Mouse (Mus musculus): ENCODE results near the gene Jagn1. TPM values are rescaled to one million over a fixed set of nuclear protein-coding genes. Genes with fewer than 3 reads are reported as not detected.

Gene Jagn1
- 95.2 and 106 TPM in 2 replicates for polyA plus RNA-seq (2015; fragmentation: Nextera tagmentation; extraction: Ambion mirVana)

DNA sequence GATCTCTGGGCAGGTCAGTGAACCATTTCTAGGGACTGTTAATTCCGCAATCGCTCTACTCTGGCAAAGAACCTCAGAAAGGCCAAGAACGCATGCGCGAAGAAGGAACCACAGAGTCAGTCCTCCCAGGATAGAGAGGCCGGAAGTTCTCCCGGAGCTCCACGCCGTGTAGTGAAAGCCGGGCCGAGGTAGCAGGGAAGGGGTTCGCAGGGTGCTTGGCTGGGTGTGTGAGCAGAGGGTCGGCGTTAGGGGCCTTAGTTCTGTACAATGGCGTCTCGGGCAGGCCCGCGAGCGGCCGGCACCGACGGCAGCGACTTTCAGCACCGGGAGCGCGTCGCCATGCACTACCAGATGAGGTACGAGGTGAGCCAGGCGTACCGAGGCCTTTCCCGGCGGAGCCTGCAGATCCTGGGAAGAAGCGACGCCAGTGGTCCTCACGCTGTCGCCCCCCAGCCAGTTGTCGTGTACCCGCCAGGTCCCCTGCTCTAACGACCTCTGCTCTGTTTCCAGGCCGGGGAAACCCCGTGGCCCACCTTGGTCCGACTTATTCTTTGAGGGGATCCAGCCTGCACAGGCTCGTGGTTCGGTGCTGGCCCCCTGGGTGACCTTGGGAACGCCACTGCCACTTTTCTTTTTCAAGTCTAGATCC lies at the start of gene Jagn1:
Gene Jagn1 (plus strand): TSS at position 128 of the 649 bp plus-strand sequence.
- ATAC-seq: peak; percentile 96
- Histone ChIP-seq H3K27me3 (replicated peaks; ENCODE audit: control insufficient read depth, insufficient read depth, low read length) (no peaks in the 10 kb centered on the region), H3K4me1 (ENCODE audit: control insufficient read depth, insufficient read depth, low read depth, low read length) (peaks cover 7% of the 10 kb centered on the region), H3K36me3 (ENCODE audit: control insufficient read depth, insufficient read depth, low read length) (peaks cover 9% of the 10 kb centered on the region), H3K9ac (ENCODE audit: low read depth, low read length) (peak within 1 kb of the TSS; percentile 98), H3K27ac (ENCODE audit: low read depth, low read length) (peak within 1 kb of the TSS; percentile 84), H3K9me3 (ENCODE audit: control insufficient read depth, low read length) (no peaks in the 10 kb centered on the region), H3K4me2 (ENCODE audit: low read length) (peak within 1 kb of the TSS; percentile 87), H3K4me3 (ENCODE audit: low read length) (peak within 1 kb of the TSS; percentile 95)
- WGBS: under 1% methylated on average over 44 of the region's 45 CpGs

DNA sequence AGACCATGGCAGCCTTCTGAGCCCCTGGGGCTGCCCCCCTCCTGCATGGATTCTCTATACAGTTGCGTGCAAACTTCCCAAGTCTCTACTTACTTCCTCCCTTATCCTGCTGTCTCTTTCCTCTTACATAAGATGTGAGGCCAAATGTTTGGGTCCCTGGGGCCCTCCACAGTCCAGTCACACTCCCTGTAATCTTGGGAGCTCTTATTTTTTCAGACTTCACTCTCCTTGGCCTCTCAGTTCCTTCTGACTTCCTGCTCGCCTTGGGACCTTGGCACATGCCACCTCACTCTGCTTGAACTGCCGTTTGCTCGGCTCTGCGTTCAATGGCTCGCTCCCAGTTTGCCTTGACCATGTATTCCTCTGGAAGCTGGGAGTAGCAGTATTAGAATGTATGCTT lies 48.4 kb upstream of the Jagn1 start:
- no peak overlapping the region for H3K27ac ChIP-seq (ENCODE audit: low read depth, low read length)
- no peak overlapping the region for H3K4me2 ChIP-seq (ENCODE audit: low read length)
- no peak overlapping the region for H3K4me3 ChIP-seq (ENCODE audit: low read length)
- H3K9me3 ChIP-seq (ENCODE audit: control insufficient read depth, low read length): no peaks in the 10 kb centered on the region
- H3K27me3 ChIP-seq (replicated peaks; ENCODE audit: control insufficient read depth, insufficient read depth, low read length): no peaks in the 10 kb centered on the region
- ATAC-seq: no peak
- peaks cover 20% of the 10 kb centered on the region for H3K36me3 ChIP-seq (ENCODE audit: control insufficient read depth, insufficient read depth, low read length)
- H3K4me1 ChIP-seq (ENCODE audit: control insufficient read depth, insufficient read depth, low read depth, low read length): peaks cover 7% of the 10 kb centered on the region
- H3K9ac ChIP-seq (ENCODE audit: low read depth, low read length): no peak overlapping the region
- WGBS: 91% methylated on average over 6 of the region's 6 CpGs

DNA sequence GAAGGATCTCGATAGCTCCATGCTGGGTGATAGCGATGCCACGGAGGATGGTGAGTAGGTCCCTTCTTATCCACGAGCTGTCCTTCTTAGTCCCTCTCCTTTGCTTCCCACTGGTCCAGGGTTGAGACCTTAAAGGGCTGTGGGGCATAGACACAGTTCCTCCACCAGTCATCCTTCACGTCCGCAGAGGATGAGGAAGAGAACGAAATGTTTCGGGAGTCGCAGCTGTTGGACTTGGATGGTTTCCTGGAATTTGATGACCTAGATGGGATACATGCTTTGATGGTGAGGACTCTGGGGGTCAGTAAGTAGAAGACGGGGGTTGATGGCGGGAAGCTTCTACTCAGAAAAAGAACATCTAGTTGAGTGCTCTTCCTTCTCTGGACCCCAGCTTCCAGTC lies 47.6 kb upstream of the Jagn1 start:
- H3K27me3 ChIP-seq (replicated peaks; ENCODE audit: control insufficient read depth, insufficient read depth, low read length): no peaks in the 10 kb centered on the region
- no peak overlapping the region for H3K9ac ChIP-seq (ENCODE audit: low read depth, low read length)
- H3K4me1 ChIP-seq (ENCODE audit: control insufficient read depth, insufficient read depth, low read depth, low read length): peaks cover 7% of the 10 kb centered on the region
- no peak overlapping the region for H3K27ac ChIP-seq (ENCODE audit: low read depth, low read length)
- WGBS: 94% methylated on average over 11 of the region's 11 CpGs
- no peak overlapping the region for H3K4me3 ChIP-seq (ENCODE audit: low read length)
- H3K4me2 ChIP-seq (ENCODE audit: low read length): no peak overlapping the region
- peaks cover 13% of the 10 kb centered on the region for H3K36me3 ChIP-seq (ENCODE audit: control insufficient read depth, insufficient read depth, low read length)
- no peak for ATAC-seq
- H3K9me3 ChIP-seq (ENCODE audit: control insufficient read depth, low read length): no peaks in the 10 kb centered on the region

DNA sequence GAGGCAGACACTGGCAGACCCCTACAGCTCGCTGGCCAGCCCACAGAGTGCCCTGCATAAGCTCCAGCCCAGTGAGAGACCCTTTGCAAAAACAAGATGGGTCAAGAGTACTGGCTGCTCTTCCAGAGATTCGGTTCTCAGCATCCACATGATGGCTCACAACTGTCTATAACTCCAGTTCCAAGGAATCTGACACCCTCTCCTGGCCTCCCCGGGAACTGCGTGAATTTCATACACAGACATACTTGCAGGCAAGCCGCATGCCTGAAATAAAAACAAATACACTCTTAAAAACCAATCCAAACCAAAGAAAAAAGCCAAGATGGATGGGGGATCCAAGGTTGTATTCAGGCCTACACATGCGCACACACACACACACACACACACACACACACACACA lies 46.9 kb upstream of the Jagn1 start:
- Histone ChIP-seq H3K4me3 (ENCODE audit: low read length) (no peak overlapping the region), H3K27ac (ENCODE audit: low read depth, low read length) (no peak overlapping the region), H3K4me1 (ENCODE audit: control insufficient read depth, insufficient read depth, low read depth, low read length) (peaks cover 7% of the 10 kb centered on the region), H3K9ac (ENCODE audit: low read depth, low read length) (no peak overlapping the region), H3K4me2 (ENCODE audit: low read length) (no peak overlapping the region), H3K9me3 (ENCODE audit: control insufficient read depth, low read length) (no peaks in the 10 kb centered on the region), H3K36me3 (ENCODE audit: control insufficient read depth, insufficient read depth, low read length) (peaks cover 9% of the 10 kb centered on the region), H3K27me3 (replicated peaks; ENCODE audit: control insufficient read depth, insufficient read depth, low read length) (no peaks in the 10 kb centered on the region)
- ATAC-seq: no peak
- 97% methylated on average over 6 of the region's 6 CpGs for WGBS

DNA sequence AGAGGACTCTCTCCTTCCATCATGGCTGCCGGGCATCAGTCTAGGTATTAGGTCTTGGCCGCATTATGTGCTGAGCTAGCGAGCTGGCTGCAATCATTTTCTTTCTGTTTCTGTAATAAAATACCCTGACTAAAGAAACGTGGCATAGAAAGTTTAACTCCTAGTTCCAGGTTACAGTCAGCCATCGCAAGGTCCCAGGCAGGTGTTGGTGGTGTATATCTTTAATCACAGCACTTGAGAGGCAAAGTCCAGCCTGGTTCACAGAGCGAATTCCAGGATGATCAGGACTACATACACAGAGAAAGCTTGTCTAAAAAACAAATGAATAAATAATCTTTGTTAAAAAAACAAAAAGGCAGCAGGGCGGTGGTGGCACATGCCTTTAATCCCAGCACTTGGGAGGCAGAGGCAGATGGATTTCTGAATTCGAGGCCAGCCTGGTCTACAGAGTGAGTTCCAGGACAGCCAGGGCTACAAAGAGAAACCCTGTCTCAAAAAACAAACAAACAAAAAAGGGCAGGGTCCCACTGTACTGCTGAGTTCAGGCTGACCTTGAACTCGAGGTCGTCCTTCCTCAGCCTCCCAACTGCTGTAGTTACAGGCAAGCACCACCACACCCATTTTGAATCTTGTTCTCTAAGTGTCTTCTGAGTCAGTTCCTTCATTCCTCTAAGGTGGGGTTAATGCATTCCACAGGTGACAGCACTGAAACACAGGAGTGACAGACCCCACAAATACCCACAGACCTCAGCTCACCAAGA lies 45.9 kb upstream of the Jagn1 start:
- H3K9ac ChIP-seq (ENCODE audit: low read depth, low read length): no peak overlapping the region
- H3K4me2 ChIP-seq (ENCODE audit: low read length): no peak overlapping the region
- 88% methylated on average over 10 of the region's 10 CpGs for WGBS
- no peaks in the 10 kb centered on the region for H3K9me3 ChIP-seq (ENCODE audit: control insufficient read depth, low read length)
- H3K4me1 ChIP-seq (ENCODE audit: control insufficient read depth, insufficient read depth, low read depth, low read length): peaks cover 7% of the 10 kb centered on the region
- H3K27ac ChIP-seq (ENCODE audit: low read depth, low read length): no peak overlapping the region
- H3K36me3 ChIP-seq (ENCODE audit: control insufficient read depth, insufficient read depth, low read length): peaks cover 5% of the 10 kb centered on the region; the same call in 1 of the 2 replicates
- H3K27me3 ChIP-seq (replicated peaks; ENCODE audit: control insufficient read depth, insufficient read depth, low read length): no peaks in the 10 kb centered on the region
- no peak overlapping the region for H3K4me3 ChIP-seq (ENCODE audit: low read length)
- no peak for ATAC-seq

DNA sequence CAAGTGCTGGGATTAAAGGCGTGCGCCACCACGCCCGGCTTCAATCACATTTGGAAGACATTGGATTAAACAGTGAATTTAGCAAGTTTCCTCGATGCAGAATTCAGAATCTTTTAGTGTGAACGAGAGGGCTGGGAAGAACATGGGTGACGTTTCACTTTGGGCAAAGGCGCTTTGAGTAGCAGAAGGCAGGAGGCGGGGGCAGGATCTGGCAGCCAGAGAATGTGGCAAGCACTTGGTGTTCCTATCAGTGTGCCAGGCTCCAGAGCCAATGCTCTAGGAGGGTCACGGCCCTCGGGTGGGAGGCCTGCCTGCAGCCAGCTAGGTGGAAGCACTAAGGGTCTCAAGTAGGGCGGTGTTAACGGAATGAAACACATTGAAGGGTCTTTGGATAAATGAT lies 40.3 kb upstream of the Jagn1 start:
- ATAC-seq: no peak
- H3K4me3 ChIP-seq (ENCODE audit: low read length): no peak overlapping the region
- H3K27ac ChIP-seq (ENCODE audit: low read depth, low read length): no peak overlapping the region
- no peak overlapping the region for H3K9ac ChIP-seq (ENCODE audit: low read depth, low read length)
- no peak overlapping the region for H3K4me2 ChIP-seq (ENCODE audit: low read length)
- no peaks in the 10 kb centered on the region for H3K36me3 ChIP-seq (ENCODE audit: control insufficient read depth, insufficient read depth, low read length)
- no peaks in the 10 kb centered on the region for H3K27me3 ChIP-seq (replicated peaks; ENCODE audit: control insufficient read depth, insufficient read depth, low read length)
- H3K9me3 ChIP-seq (ENCODE audit: control insufficient read depth, low read length): no peaks in the 10 kb centered on the region
- 89% methylated on average over 13 of the region's 13 CpGs for WGBS
- no peaks in the 10 kb centered on the region for H3K4me1 ChIP-seq (ENCODE audit: control insufficient read depth, insufficient read depth, low read depth, low read length)

DNA sequence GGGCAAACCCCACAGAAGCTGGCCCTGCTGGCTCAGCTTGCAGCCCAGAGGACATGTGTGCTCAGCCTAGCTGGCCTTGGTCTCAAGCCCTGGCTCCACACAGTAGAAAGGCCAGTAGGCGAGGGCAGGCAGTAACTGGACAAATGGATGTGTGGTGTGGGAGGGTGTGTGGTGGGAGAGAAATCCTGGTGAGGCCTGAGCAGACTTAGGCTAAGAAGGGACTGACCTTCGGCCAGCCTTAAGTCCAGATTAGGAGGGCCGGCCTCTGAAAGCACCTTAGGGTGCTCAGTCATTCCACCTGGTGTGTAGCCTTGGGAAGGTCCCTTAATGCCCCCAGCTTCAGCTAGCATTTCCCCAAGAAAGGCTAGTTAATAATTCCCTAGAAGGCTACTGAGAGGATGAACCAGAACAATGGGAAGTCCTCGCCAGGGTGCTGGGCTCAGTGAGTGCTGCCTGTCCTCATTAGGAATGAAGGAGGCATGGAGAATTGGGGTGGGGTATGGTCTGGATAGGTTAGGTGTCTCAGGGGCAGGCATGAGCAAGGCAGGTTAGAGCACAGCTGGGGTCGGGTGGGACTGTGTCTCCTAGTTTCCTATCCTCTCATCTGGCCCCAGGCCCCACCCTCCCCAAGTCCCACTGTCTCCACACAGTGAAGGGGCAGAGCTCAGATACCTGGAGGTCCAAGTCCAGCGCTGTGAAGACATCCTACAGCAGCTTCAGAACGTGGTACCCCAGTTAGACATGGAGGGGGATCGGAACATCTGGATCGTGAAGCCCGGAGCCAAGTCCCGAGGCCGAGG lies 37.5 kb upstream of the Jagn1 start:
- no peak overlapping the region for H3K4me2 ChIP-seq (ENCODE audit: low read length)
- 0 out of 2 replicates have a peak, but pooled peaks have one; percentile 20 for ATAC-seq
- H3K36me3 ChIP-seq (ENCODE audit: control insufficient read depth, insufficient read depth, low read length): no peaks in the 10 kb centered on the region
- no peaks in the 10 kb centered on the region for H3K4me1 ChIP-seq (ENCODE audit: control insufficient read depth, insufficient read depth, low read depth, low read length)
- no peak overlapping the region for H3K27ac ChIP-seq (ENCODE audit: low read depth, low read length)
- no peaks in the 10 kb centered on the region for H3K9me3 ChIP-seq (ENCODE audit: control insufficient read depth, low read length)
- no peak overlapping the region for H3K4me3 ChIP-seq (ENCODE audit: low read length)
- no peaks in the 10 kb centered on the region for H3K27me3 ChIP-seq (replicated peaks; ENCODE audit: control insufficient read depth, insufficient read depth, low read length)
- H3K9ac ChIP-seq (ENCODE audit: low read depth, low read length): no peak overlapping the region
- WGBS: 72% methylated on average over 12 of the region's 12 CpGs

DNA sequence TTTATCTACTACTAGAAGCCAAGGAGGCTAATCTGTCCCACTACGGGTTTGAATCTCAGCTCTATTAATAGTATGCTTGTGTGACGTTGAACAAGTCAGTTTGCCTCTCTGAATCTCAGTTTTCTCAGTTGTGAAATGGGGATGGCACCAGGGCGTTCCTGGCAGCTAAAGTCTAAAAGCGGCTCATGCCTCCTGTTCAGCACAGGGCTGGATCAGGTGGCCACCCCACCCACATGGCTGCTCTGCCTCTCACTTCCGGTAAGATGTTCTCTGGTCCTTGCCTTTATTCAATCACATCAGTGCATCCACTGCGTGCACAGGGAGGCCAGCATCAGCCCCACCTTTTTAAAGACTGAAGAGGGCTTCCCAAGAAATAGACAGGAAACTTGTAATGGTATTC lies 36.9 kb upstream of the Jagn1 start:
- no peaks in the 10 kb centered on the region for H3K4me1 ChIP-seq (ENCODE audit: control insufficient read depth, insufficient read depth, low read depth, low read length)
- ATAC-seq: no peak
- 90% methylated on average over 6 of the region's 6 CpGs for WGBS

DNA sequence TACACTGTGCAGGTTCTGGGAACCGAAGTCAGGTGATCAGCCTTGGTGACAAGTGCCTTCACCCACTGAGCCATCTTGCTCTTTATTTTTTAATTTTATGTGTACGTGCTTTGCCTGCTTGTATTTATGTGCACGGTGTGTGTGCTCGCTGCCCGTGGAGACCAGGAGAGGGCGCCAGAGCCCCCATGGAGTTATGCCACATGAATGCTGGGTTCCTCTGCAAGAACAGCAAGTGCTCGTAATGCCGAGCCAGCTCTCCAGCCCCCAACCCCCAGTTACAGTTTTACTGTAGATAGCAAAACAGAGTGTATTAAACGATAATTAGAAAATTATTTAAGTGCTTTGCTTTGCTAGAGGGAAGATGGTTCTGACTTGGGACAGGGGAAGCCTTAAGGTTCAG lies 35.7 kb upstream of the Jagn1 start:
- no peaks in the 10 kb centered on the region for H3K4me1 ChIP-seq (ENCODE audit: control insufficient read depth, insufficient read depth, low read depth, low read length)
- no peak for ATAC-seq
- no peaks in the 10 kb centered on the region for H3K9me3 ChIP-seq (ENCODE audit: control insufficient read depth, low read length)
- WGBS: 80% methylated on average over 9 of the region's 9 CpGs
- H3K4me2 ChIP-seq (ENCODE audit: low read length): no peak overlapping the region
- H3K36me3 ChIP-seq (ENCODE audit: control insufficient read depth, insufficient read depth, low read length): no peaks in the 10 kb centered on the region
- no peak overlapping the region for H3K9ac ChIP-seq (ENCODE audit: low read depth, low read length)
- H3K27ac ChIP-seq (ENCODE audit: low read depth, low read length): no peak overlapping the region
- H3K27me3 ChIP-seq (replicated peaks; ENCODE audit: control insufficient read depth, insufficient read depth, low read length): no peaks in the 10 kb centered on the region
- no peak overlapping the region for H3K4me3 ChIP-seq (ENCODE audit: low read length)

More for the DNA sequence above, 36.9 kb upstream of the Jagn1 start:
- H3K9ac ChIP-seq (ENCODE audit: low read depth, low read length): no peak overlapping the region
- H3K9me3 ChIP-seq (ENCODE audit: control insufficient read depth, low read length): no peaks in the 10 kb centered on the region
- H3K27ac ChIP-seq (ENCODE audit: low read depth, low read length): no peak overlapping the region
- H3K27me3 ChIP-seq (replicated peaks; ENCODE audit: control insufficient read depth, insufficient read depth, low read length): no peaks in the 10 kb centered on the region
- H3K4me2 ChIP-seq (ENCODE audit: low read length): no peak overlapping the region
- no peak overlapping the region for H3K4me3 ChIP-seq (ENCODE audit: low read length)
- H3K36me3 ChIP-seq (ENCODE audit: control insufficient read depth, insufficient read depth, low read length): no peaks in the 10 kb centered on the region
